Mouse (Mus musculus): ENCODE results near the gene Tgfbr1. TPM values are rescaled to one million over a fixed set of nuclear protein-coding genes. Genes with fewer than 3 reads are reported as not detected.

The Tgfbr1 gene
- polyA plus RNA-seq, 1 experiment from 2014 or later, result 84.2 TPM

DNA sequence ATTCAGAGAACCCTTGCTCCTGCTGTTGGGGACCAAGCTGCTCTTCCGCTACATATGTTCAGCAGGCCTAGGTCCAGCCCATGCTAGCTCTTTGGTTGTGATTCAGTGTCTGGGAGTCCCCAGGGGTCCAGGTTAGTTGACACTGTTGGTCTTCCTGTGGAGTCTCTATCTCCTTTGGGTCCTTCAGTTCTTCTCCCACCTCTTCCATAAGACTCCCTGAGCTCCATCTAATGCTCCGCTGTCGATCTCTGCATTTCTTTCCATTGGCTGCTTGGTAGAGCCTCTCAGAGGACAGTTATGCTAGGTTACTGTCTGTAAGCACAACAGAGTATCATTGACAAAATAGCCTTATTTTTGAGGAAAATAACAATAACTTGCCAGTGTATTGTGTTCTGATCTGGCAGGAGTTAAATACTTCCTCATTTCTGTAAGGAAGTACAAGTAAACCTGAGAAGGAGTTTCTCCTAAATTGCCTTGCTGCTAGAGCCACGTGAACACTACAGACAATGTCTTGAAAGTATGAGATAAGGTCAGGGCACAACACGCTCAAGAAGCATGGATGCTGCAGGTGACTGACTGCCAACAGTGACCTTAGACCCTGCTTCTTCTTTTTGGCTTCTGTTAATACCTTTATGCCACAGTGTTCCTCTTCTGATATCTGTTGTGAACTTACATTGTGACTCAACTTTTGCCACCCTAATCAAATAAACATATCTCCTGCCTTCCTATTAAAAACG lies 45.1 kb downstream of the Tgfbr1 start:
- Histone ChIP-seq H3K9ac (no peak overlapping the region), H3K4me1 (no peaks in the 10 kb centered on the region), H3K27ac (no peak overlapping the region), H3K27me3 (no peaks in the 10 kb centered on the region), H3K4me2 (replicated peaks) (no peak overlapping the region), H3K4me3 (no peak overlapping the region), H3K36me3 (peaks cover 36% of the 10 kb centered on the region), H3K9me3 (no peaks in the 10 kb centered on the region)
- no peak for ATAC-seq (ENCODE audit: insufficient number of reproducible peaks, insufficient read depth, low FRiP score, low TSS enrichment)
- 87% methylated on average over 6 of the region's 6 CpGs for WGBS

GRCm38 (mm10) chr4:47399824-47400223 lies 46.8 kb downstream of the Tgfbr1 start:
- Histone ChIP-seq H3K9ac (no peak overlapping the region), H3K9me3 (no peaks in the 10 kb centered on the region), H3K4me2 (replicated peaks) (no peak overlapping the region), H3K27ac (no peak overlapping the region), H3K4me3 (no peak overlapping the region), H3K4me1 (no peaks in the 10 kb centered on the region), H3K36me3 (peaks cover 44% of the 10 kb centered on the region), H3K27me3 (no peaks in the 10 kb centered on the region)
- no peak for ATAC-seq (ENCODE audit: insufficient number of reproducible peaks, insufficient read depth, low FRiP score, low TSS enrichment)

DNA sequence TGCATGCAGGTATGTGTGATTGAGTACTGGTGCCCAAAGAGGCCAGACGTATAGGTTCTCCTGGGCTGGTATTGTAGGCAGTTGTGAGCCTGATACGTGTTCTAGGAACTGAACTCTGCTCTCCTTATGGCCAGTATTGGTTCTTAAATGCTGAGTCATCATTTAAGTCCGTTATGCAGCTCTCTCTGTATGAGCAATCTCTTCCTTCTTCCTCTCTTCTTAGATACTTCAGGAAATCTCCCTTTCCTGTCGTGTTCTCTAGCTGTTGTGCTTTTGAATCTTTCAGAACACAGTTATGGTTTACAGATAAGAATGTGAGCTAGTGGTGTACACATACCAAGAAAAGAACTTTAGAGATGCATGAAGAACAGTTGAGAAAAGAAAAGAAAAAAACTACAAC lies 47.3 kb downstream of the Tgfbr1 start:
- H3K27me3 ChIP-seq, result no peaks in the 10 kb centered on the region
- H3K9ac ChIP-seq, result no peak overlapping the region
- no peak for ATAC-seq (ENCODE audit: insufficient number of reproducible peaks, insufficient read depth, low FRiP score, low TSS enrichment)
- 89% methylated on average over 4 of the region's 4 CpGs for WGBS
- H3K36me3 ChIP-seq, result peaks cover 44% of the 10 kb centered on the region
- no peaks in the 10 kb centered on the region for H3K9me3 ChIP-seq
- no peak overlapping the region for H3K4me3 ChIP-seq
- H3K4me2 ChIP-seq (replicated peaks), result no peak overlapping the region
- no peak overlapping the region for H3K27ac ChIP-seq
- no peaks in the 10 kb centered on the region for H3K4me1 ChIP-seq

DNA sequence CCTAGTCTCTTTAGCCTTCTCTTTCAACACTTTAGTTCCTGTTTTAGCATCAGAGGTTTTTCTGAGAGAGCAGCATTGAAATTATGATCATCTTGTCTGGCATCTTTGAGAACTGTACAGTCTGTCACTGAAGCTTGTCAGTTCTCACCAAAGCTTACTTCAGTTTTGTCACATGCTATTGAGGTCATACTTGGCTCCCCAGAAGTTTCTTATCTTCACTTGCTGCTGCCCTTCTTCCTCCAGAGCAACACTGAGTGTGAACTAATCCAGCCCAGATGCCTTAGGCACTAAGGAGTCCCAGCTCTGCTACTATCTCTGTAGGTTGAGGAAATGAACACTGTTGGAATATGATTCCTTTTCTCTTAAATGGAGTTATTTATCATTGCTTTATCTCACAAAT lies 49.2 kb downstream of the Tgfbr1 start:
- Histone ChIP-seq H3K36me3 (peaks cover 40% of the 10 kb centered on the region), H3K9ac (no peak overlapping the region), H3K4me1 (no peaks in the 10 kb centered on the region), H3K4me2 (replicated peaks) (no peak overlapping the region), H3K4me3 (no peak overlapping the region), H3K27ac (no peak overlapping the region), H3K9me3 (no peaks in the 10 kb centered on the region), H3K27me3 (no peaks in the 10 kb centered on the region)
- no peak for ATAC-seq (ENCODE audit: insufficient number of reproducible peaks, insufficient read depth, low FRiP score, low TSS enrichment)

GRCm38 (mm10) chr4:47404536-47404935 lies 51.5 kb downstream of the Tgfbr1 start:
- H3K4me3 ChIP-seq, result no peak overlapping the region
- no peak overlapping the region for H3K9ac ChIP-seq
- H3K36me3 ChIP-seq, result peaks cover 37% of the 10 kb centered on the region
- H3K9me3 ChIP-seq, result no peaks in the 10 kb centered on the region
- no peaks in the 10 kb centered on the region for H3K4me1 ChIP-seq
- 85% methylated on average over 2 of the region's 2 CpGs for WGBS
- no peak for ATAC-seq (ENCODE audit: insufficient number of reproducible peaks, insufficient read depth, low FRiP score, low TSS enrichment)
- no peak overlapping the region for H3K4me2 ChIP-seq (replicated peaks)
- H3K27me3 ChIP-seq, result no peaks in the 10 kb centered on the region
- H3K27ac ChIP-seq, result no peak overlapping the region

DNA sequence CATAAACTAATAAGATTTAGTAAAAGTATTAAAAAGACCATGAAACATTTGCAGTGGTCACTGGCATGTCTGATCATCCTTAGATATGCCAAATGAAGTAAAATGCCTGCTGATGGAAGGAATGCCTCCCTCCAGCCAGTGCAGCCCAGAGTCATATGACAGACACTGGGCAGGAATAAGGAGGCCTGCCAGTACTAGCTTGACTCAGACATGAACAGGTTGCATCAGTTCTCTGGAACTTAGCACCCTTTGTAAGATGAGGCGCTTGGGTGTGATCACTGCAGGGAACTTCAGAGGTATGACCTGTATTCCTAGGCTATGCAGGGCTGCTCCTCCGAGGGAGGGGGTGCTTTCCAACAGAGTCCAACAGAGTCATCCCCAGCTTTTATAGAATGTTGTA lies 54.1 kb downstream of the Tgfbr1 start:
- H3K4me1 ChIP-seq, result no peaks in the 10 kb centered on the region
- no peak overlapping the region for H3K4me3 ChIP-seq
- ATAC-seq (ENCODE audit: insufficient number of reproducible peaks, insufficient read depth, low FRiP score, low TSS enrichment), result no peak
- H3K9ac ChIP-seq, result no peak overlapping the region
- peaks cover 43% of the 10 kb centered on the region for H3K36me3 ChIP-seq
- no peak overlapping the region for H3K4me2 ChIP-seq (replicated peaks)
- WGBS, result 84% methylated on average over 2 of the region's 2 CpGs
- H3K9me3 ChIP-seq, result no peaks in the 10 kb centered on the region
- H3K27me3 ChIP-seq, result no peaks in the 10 kb centered on the region
- H3K27ac ChIP-seq, result no peak overlapping the region

- no peaks in the 10 kb centered on the region for H3K27me3 ChIP-seq
- no peak for ATAC-seq (ENCODE audit: insufficient number of reproducible peaks, insufficient read depth, low FRiP score, low TSS enrichment)
- 0 out of 2 replicates have a peak, but pooled peaks cover 3% of the 10 kb centered on the region for H3K4me1 ChIP-seq
- no peak overlapping the region for H3K9ac ChIP-seq
- H3K9me3 ChIP-seq, result no peaks in the 10 kb centered on the region
- no peak overlapping the region for H3K27ac ChIP-seq
- no peaks in the 10 kb centered on the region; the same call in 1 of the 2 replicates for H3K36me3 ChIP-seq
- H3K4me2 ChIP-seq (replicated peaks), result no peak overlapping the region
- WGBS, result 66% methylated on average over 3 of the region's 3 CpGs
- no peak overlapping the region for H3K4me3 ChIP-seq
These were observed 64.8 kb downstream of the Tgfbr1 start for GRCm38 (mm10) chr4:47417871-47418270.

GRCm38 (mm10) chr4:47419268-47419973 lies 66.4 kb downstream of the Tgfbr1 start:
- H3K27me3 ChIP-seq, result no peaks in the 10 kb centered on the region
- H3K27ac ChIP-seq, result no peak overlapping the region
- no peaks in the 10 kb centered on the region for H3K9me3 ChIP-seq
- no peak for ATAC-seq (ENCODE audit: insufficient number of reproducible peaks, insufficient read depth, low FRiP score, low TSS enrichment)
- 0 out of 2 replicates have a peak, but pooled peaks cover 3% of the 10 kb centered on the region for H3K4me1 ChIP-seq
- H3K36me3 ChIP-seq, result no peaks in the 10 kb centered on the region; the same call in 1 of the 2 replicates
- no peak overlapping the region for H3K4me3 ChIP-seq
- 23% methylated on average over 9 of the region's 9 CpGs for WGBS
- no peak overlapping the region for H3K4me2 ChIP-seq (replicated peaks)
- no peak overlapping the region for H3K9ac ChIP-seq

- H3K27ac ChIP-seq, result no peak overlapping the region
- H3K27me3 ChIP-seq, result no peaks in the 10 kb centered on the region
- H3K4me1 ChIP-seq, result 0 out of 2 replicates have a peak, but pooled peaks cover 3% of the 10 kb centered on the region
- ATAC-seq (ENCODE audit: insufficient number of reproducible peaks, insufficient read depth, low FRiP score, low TSS enrichment), result no peak
- no peaks in the 10 kb centered on the region for H3K36me3 ChIP-seq
- H3K9ac ChIP-seq, result no peak overlapping the region
- no peak overlapping the region for H3K4me3 ChIP-seq
- WGBS, result 30% methylated on average over 7 of the region's 7 CpGs
- H3K4me2 ChIP-seq (replicated peaks), result no peak overlapping the region
- no peaks in the 10 kb centered on the region for H3K9me3 ChIP-seq
These were observed 67.2 kb downstream of the Tgfbr1 start for GRCm38 (mm10) chr4:47420191-47420590.

- Histone ChIP-seq H3K4me3 (no peak overlapping the region), H3K27me3 (no peaks in the 10 kb centered on the region), H3K9ac (no peak overlapping the region), H3K4me1 (0 out of 2 replicates have a peak, but pooled peaks cover 3% of the 10 kb centered on the region), H3K27ac (no peak overlapping the region), H3K9me3 (no peaks in the 10 kb centered on the region), H3K4me2 (replicated peaks) (no peak overlapping the region), H3K36me3 (no peaks in the 10 kb centered on the region)
- no peak for ATAC-seq (ENCODE audit: insufficient number of reproducible peaks, insufficient read depth, low FRiP score, low TSS enrichment)
- WGBS, result 35% methylated on average over 3 of the region's 3 CpGs
These were observed 69.2 kb downstream of the Tgfbr1 start for GRCm38 (mm10) chr4:47422194-47422593.

- Histone ChIP-seq H3K27ac (no peak overlapping the region), H3K9ac (no peak overlapping the region), H3K4me2 (replicated peaks) (no peak overlapping the region), H3K36me3 (no peaks in the 10 kb centered on the region), H3K27me3 (no peaks in the 10 kb centered on the region), H3K4me3 (no peak overlapping the region), H3K4me1 (0 out of 2 replicates have a peak, but pooled peaks cover 3% of the 10 kb centered on the region), H3K9me3 (no peaks in the 10 kb centered on the region)
- no peak for ATAC-seq (ENCODE audit: insufficient number of reproducible peaks, insufficient read depth, low FRiP score, low TSS enrichment)
- 83% methylated on average over 3 of the region's 3 CpGs for WGBS
These were observed 69.9 kb downstream of the Tgfbr1 start for GRCm38 (mm10) chr4:47422946-47423345.

DNA sequence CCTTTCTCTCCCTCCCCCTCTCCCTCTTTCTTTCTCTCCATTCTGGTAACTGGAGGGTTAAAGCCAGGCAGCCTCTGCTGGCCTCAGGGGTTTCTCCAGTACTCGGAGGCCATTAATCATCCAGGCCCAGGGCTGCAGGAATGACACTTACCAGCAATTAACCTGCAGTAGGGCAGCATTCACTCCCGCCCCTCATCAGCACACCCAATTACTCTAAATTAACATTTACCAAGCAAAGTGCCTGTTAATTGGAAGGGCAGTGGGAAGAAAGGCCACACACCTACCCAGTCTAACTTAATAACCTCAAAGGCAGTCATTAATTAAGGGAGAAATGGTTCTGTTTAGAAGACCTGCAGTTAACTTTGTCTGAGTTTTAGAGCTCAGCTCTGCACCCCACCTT lies 71.4 kb downstream of the Tgfbr1 start:
- H3K9ac ChIP-seq, result no peak overlapping the region
- WGBS, result 11% methylated on average over 2 of the region's 2 CpGs
- no peaks in the 10 kb centered on the region for H3K36me3 ChIP-seq
- H3K4me3 ChIP-seq, result no peak overlapping the region
- no peaks in the 10 kb centered on the region for H3K27me3 ChIP-seq
- H3K27ac ChIP-seq, result no peak overlapping the region
- no peaks in the 10 kb centered on the region for H3K9me3 ChIP-seq
- H3K4me2 ChIP-seq (replicated peaks), result no peak overlapping the region
- no peak for ATAC-seq (ENCODE audit: insufficient number of reproducible peaks, insufficient read depth, low FRiP score, low TSS enrichment)
- H3K4me1 ChIP-seq, result 0 out of 2 replicates have a peak, but pooled peaks cover 3% of the 10 kb centered on the region

Measured in embryonic facial prominence, embryonic 12.5 days (tissue).